Mouse (Mus musculus) layer of hippocampus, adult 2 months (tissue): ENCODE measurements at regions not wholly inside any gene's neighbourhood (a gene's known extent, or its start where the extent isn't known, plus 50 kb on each side); places are given as distances from the start of the nearest gene placed in this dataset.

Experiments used
- DNase-seq, 2 experiments: peaks; one replicate each; pipeline ENCODE4 v3.0.0; 2022; ENCODE audit warnings: low spot score in 2 of 2
- H3K27ac ChIP-seq: fragments of 200-600 bp; 2 replicates; pipeline ENCODE4 v1.8.1; 2022
- H3K4me3 ChIP-seq: fragments of 200-600 bp; 2 replicates; pipeline ENCODE4 v1.8.1; 2022; ENCODE audit warnings: mild to moderate bottlenecking
- CTCF ChIP-seq: fragments of 200-600 bp; conservative IDR thresholded peaks from 2 replicates; pipeline ENCODE4 v1.8.1; 2022; ENCODE audit warnings: antibody characterized with exemption, mild to moderate bottlenecking, moderate library complexity

- Histone ChIP-seq H3K27ac (no peak overlapping the region), H3K4me3 (no peak overlapping the region)
- no peak for TF ChIP-seq CTCF
- DNase-seq: no peak
Measured at GRCm38 (mm10) chr6:143423026-143423425, 256.0 kb downstream of the Etnk1 start.

- no peak for DNase-seq
- peak overlapping the region; percentile 30; the same call in 1 of the 2 replicates for H3K4me3 ChIP-seq
- peak overlapping the region; percentile 6; the same call in 1 of the 2 replicates for H3K27ac ChIP-seq
- no peak for TF ChIP-seq CTCF
Measured at GRCm38 (mm10) chr6:143425182-143425829, 258.3 kb downstream of the Etnk1 start.

GRCm38 (mm10) chr6:143431896-143432450, 265.0 kb downstream of the Etnk1 start:
- no peak overlapping the region for H3K4me3 ChIP-seq
- TF ChIP-seq CTCF: no peak
- DNase-seq: peak; percentile 55 to 73
- peak overlapping the region; percentile 65; the same call in 1 of the 2 replicates for H3K27ac ChIP-seq

- H3K4me3 ChIP-seq: no peak overlapping the region
- DNase-seq: no peak
- no peak overlapping the region for H3K27ac ChIP-seq
- TF ChIP-seq CTCF: no peak
Measured at GRCm38 (mm10) chr6:143437367-143438271, 270.6 kb downstream of the Etnk1 start.

- no peak for DNase-seq
- Histone ChIP-seq H3K4me3 (no peak overlapping the region), H3K27ac (no peak overlapping the region)
- no peak for TF ChIP-seq CTCF
Measured at GRCm38 (mm10) chr6:143438272-143438591, 271.2 kb downstream of the Etnk1 start.

- no peak for DNase-seq
- H3K27ac ChIP-seq: no peak overlapping the region
- no peak overlapping the region for H3K4me3 ChIP-seq
- no peak for TF ChIP-seq CTCF
Measured at GRCm38 (mm10) chr6:143439484-143439883, 272.5 kb downstream of the Etnk1 start.

GRCm38 (mm10) chr6:143440237-143440950, 273.4 kb downstream of the Etnk1 start:
- no peak for DNase-seq
- TF ChIP-seq CTCF: no peak
- H3K27ac ChIP-seq: no peak overlapping the region
- no peak overlapping the region for H3K4me3 ChIP-seq

- Histone ChIP-seq H3K27ac (no peak overlapping the region), H3K4me3 (no peak overlapping the region)
- no peak for TF ChIP-seq CTCF
- DNase-seq: no peak
Measured at GRCm38 (mm10) chr6:143442361-143442760, 275.3 kb downstream of the Etnk1 start.

- H3K4me3 ChIP-seq: no peak overlapping the region
- no peak overlapping the region for H3K27ac ChIP-seq
- DNase-seq: no peak
- no peak for TF ChIP-seq CTCF
Measured at GRCm38 (mm10) chr6:143443446-143443845, 276.4 kb downstream of the Etnk1 start.

- no peak for TF ChIP-seq CTCF
- Histone ChIP-seq H3K27ac (no peak overlapping the region), H3K4me3 (no peak overlapping the region)
- no peak for DNase-seq
Measured at GRCm38 (mm10) chr6:143444782-143445181, 277.8 kb downstream of the Etnk1 start.

GRCm38 (mm10) chr6:143445834-143446552, 279.0 kb downstream of the Etnk1 start:
- no peak overlapping the region for H3K27ac ChIP-seq
- DNase-seq: no peak
- TF ChIP-seq CTCF: no peak
- H3K4me3 ChIP-seq: no peak overlapping the region

- H3K27ac ChIP-seq: no peak overlapping the region
Measured at GRCm38 (mm10) chr6:143447060-143447459, 280.0 kb downstream of the Etnk1 start.

More at GRCm38 (mm10) chr6:143447060-143447459, 280.0 kb downstream of the Etnk1 start:
- no peak for TF ChIP-seq CTCF
- no peak overlapping the region for H3K4me3 ChIP-seq
- DNase-seq: no peak
